11 mouse cellular contexts compared by ENCODE assay signal in the genomic region with DNA sequence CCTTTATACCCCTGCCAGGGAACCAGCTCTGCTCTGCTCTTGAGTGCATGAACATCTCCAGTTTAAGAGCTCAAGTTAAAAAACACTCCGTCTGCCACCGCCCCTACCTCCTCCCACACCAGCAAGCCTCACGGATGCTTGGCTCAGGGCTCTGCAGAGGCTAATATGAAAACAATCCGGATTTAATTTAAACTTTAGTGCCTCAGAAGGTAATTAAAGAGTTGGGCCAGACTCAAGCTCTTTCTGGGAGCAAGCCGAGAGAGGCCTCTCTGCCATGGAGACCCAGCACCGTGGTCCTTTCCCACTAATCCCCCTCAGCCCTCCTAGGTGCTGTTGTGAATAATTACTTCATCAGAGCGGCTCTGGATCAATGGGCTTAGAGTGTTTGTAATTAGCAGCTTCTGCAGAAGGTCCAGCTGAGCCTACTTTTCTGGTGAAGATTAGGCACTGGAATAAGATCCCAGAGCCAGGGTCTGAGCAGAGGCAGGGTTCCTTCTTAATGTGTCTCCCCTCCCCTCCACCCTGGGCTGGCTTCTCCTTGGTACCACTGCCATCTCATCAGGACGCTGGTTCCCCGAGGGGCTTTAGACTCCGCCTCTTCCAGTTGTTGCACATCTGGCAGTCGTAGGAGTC.
DNase-seq lines count a peak whose midpoint lies in the region; ATAC-seq lines count a peak whose summit lies in the region.
"Had no signal": no experiment of that assay in that cellular context is flagged by ENCODE, and none has a peak within 500 bp of the region (broad histone marks: within the 10 kb centered on the region; RNA-seq: fewer than 3 reads in every experiment).

No protein-coding gene starts in this region.

- no peak overlapping the region for H3K27ac ChIP-seq in kidney, embryonic 14.5 days (ENCODE audit: low read depth, low read length)
- peak overlapping the region; percentile 35; the same call in 1 of the 2 replicates for H3K27ac ChIP-seq in embryonic facial prominence, embryonic 10.5 days (replicated peaks)
- H3K27ac ChIP-seq in hindbrain, embryonic 12.5 days: peak overlapping the region; percentile 30; the same call in 1 of the 2 replicates
- peak overlapping the region; percentile 35; the same call in 1 of the 2 replicates for H3K27ac ChIP-seq in midbrain, embryonic 11.5 days (ENCODE audit: low read depth, low read length)
- H3K27ac ChIP-seq: stomach, embryonic 15.5 days had no signal

- H3K36me3 ChIP-seq in kidney, embryonic 14.5 days (ENCODE audit: control insufficient read depth, insufficient read depth, low read length): no peaks in the 10 kb centered on the region
- H3K36me3 ChIP-seq in embryonic facial prominence, embryonic 10.5 days (replicated peaks): no peaks in the 10 kb centered on the region
- no peaks in the 10 kb centered on the region for H3K36me3 ChIP-seq in hindbrain, embryonic 12.5 days
- no peaks in the 10 kb centered on the region for H3K36me3 ChIP-seq in midbrain, embryonic 11.5 days (ENCODE audit: control insufficient read depth, insufficient read depth, low read length)
- H3K36me3 ChIP-seq: stomach, embryonic 15.5 days had no signal

- 0 out of 2 replicates have a peak, but pooled peaks cover 6% of the 10 kb centered on the region for H3K4me1 ChIP-seq in kidney, embryonic 14.5 days (ENCODE audit: control insufficient read depth, insufficient read depth, low read length)
- H3K4me1 ChIP-seq in embryonic facial prominence, embryonic 10.5 days: peaks cover 23% of the 10 kb centered on the region
- H3K4me1 ChIP-seq in hindbrain, embryonic 12.5 days: peaks cover 26% of the 10 kb centered on the region
- peaks cover 9% of the 10 kb centered on the region for H3K4me1 ChIP-seq in midbrain, embryonic 11.5 days (ENCODE audit: control insufficient read depth, insufficient read depth, low read length)
- H3K4me1 ChIP-seq: stomach, embryonic 15.5 days had no signal

- H3K4me3 ChIP-seq in kidney, embryonic 14.5 days (ENCODE audit: low read length): no peak overlapping the region
- no peak overlapping the region for H3K4me3 ChIP-seq in embryonic facial prominence, embryonic 10.5 days
- H3K4me3 ChIP-seq in hindbrain, embryonic 12.5 days: no peak overlapping the region
- H3K4me3 ChIP-seq in midbrain, embryonic 11.5 days (ENCODE audit: low read depth, low read length): no peak overlapping the region
- H3K4me3 ChIP-seq: stomach, embryonic 15.5 days had no signal

- peak; percentile 35; the same call in 1 of the 2 replicates for ATAC-seq in kidney, embryonic 14.5 days (ENCODE audit: low FRiP score, low TSS enrichment)
- no peak; the same call in 1 of the 2 replicates for ATAC-seq in hindbrain, embryonic 12.5 days (ENCODE audit: low FRiP score)
- ATAC-seq in midbrain, embryonic 11.5 days (ENCODE audit: low FRiP score): peak; percentile 78
- ATAC-seq: intestine, embryonic 16.5 days had no signal

- 20% methylated on average over 11 of the region's 11 CpGs for WGBS in kidney, embryonic 14.5 days
- 19% methylated on average over 11 of the region's 11 CpGs for WGBS in embryonic facial prominence, embryonic 10.5 days
- WGBS in hindbrain, embryonic 12.5 days: 35% methylated on average over 11 of the region's 11 CpGs
- 10% methylated on average over 11 of the region's 11 CpGs for WGBS in midbrain, embryonic 11.5 days

- H3K4me2 ChIP-seq in kidney, embryonic 14.5 days (replicated peaks; ENCODE audit: low read depth, low read length): no peak overlapping the region
- no peak overlapping the region for H3K4me2 ChIP-seq in hindbrain, embryonic 12.5 days (replicated peaks)
- no peak overlapping the region for H3K4me2 ChIP-seq in midbrain, embryonic 11.5 days
- H3K4me2 ChIP-seq: stomach, embryonic 15.5 days had no signal

- no peak for DNase-seq in kidney, adult 8-10 months
- DNase-seq in embryonic facial prominence, embryonic 10.5 days (ENCODE audit: low spot score): no peak
- no peak for DNase-seq in midbrain, embryonic 11.5 days (ENCODE audit: low spot score, missing footprints)
- no peak for DNase-seq in urinary bladder, postnatal 4 days (ENCODE audit: low spot score in 2 of 2)
- no peak for DNase-seq in natural killer cell, adult 2 months (ENCODE audit: low spot score in 2 of 2)
- no peak for DNase-seq in spleen, postnatal 36 days (ENCODE audit: low spot score in 2 of 2)
- DNase-seq: lung, adult 18-20 months had no signal

- no peaks in the 10 kb centered on the region for H3K9me3 ChIP-seq in kidney, embryonic 14.5 days (ENCODE audit: control insufficient read depth, low read length)
- no peaks in the 10 kb centered on the region for H3K9me3 ChIP-seq in embryonic facial prominence, embryonic 10.5 days
- no peaks in the 10 kb centered on the region for H3K9me3 ChIP-seq in hindbrain, embryonic 12.5 days (replicated peaks)
- H3K9me3 ChIP-seq in midbrain, embryonic 11.5 days (ENCODE audit: control insufficient read depth, low read length): no peaks in the 10 kb centered on the region
- H3K9me3 ChIP-seq: stomach, embryonic 15.5 days had no signal

- H3K9ac ChIP-seq in kidney, embryonic 14.5 days (ENCODE audit: low read depth, low read length): no peak overlapping the region
- no peak overlapping the region for H3K9ac ChIP-seq in hindbrain, embryonic 12.5 days
- no peak overlapping the region for H3K9ac ChIP-seq in midbrain, embryonic 11.5 days (ENCODE audit: low read length)
- H3K9ac ChIP-seq: stomach, embryonic 15.5 days had no signal

- peaks cover 6% of the 10 kb centered on the region; the same call in 1 of the 2 replicates for H3K27me3 ChIP-seq in kidney, embryonic 14.5 days (ENCODE audit: control insufficient read depth, insufficient read depth, low read length)
- 0 out of 2 replicates have a peak, but pooled peaks cover 10% of the 10 kb centered on the region for H3K27me3 ChIP-seq in embryonic facial prominence, embryonic 10.5 days (replicated peaks; ENCODE audit: low read depth, poor library complexity, severe bottlenecking)
- H3K27me3 ChIP-seq in hindbrain, embryonic 12.5 days: no peaks in the 10 kb centered on the region; the same call in 1 of the 2 replicates
- H3K27me3 ChIP-seq in midbrain, embryonic 11.5 days (ENCODE audit: control insufficient read depth, insufficient read depth, low read length): no peaks in the 10 kb centered on the region
- H3K27me3 ChIP-seq: stomach, embryonic 15.5 days had no signal
